Mouse (Mus musculus): ENCODE measurements at regions not wholly inside any gene's neighbourhood (a gene's known extent, or its start where the extent isn't known, plus 50 kb on each side); places are given as distances from the start of the nearest gene placed in this dataset.

DNA sequence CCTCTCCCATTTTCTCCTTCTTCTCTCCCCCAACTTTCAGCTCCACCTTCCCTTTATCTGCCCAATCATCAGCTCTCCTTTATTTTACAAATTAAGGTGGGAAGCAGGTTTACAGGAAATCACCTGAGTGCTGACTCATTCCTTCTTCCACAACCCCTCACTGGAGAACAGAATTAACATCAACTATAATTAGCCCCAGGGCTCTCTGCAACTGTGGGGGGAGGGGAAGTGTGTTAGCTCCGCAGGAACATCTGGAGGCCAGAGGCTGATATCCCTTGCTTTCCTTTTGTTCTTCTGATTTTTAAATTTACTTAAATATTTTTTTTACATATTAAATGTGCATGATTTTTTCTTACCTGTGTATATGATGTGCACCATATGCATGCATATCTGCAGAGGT is 459.4 kb upstream of the 3110018I06Rik start:
- Histone ChIP-seq H3K27ac (ENCODE audit: insufficient read depth, low read depth, low read length, poor library complexity, severe bottlenecking) (peak overlapping the region; percentile 67; the same call in 1 of the 2 replicates), H3K9me3 (ENCODE audit: control insufficient read depth, insufficient read depth, low read depth, low read length) (no peaks in the 10 kb centered on the region), H3K9ac (ENCODE audit: insufficient read depth, low read depth, low read length, poor library complexity, severe bottlenecking) (no peak overlapping the region), H3K4me1 (ENCODE audit: control insufficient read depth in 2 of 2, insufficient read depth in 2 of 2, low read length in 2 of 2, poor library complexity in 1 of 2) (peaks cover 2 to 8% of the 10 kb centered on the region in 2 experiments; a peak in 2 of 4 replicates), H3K4me3 (ENCODE audit: insufficient read depth in 1 of 2, low read depth in 1 of 2, low read length in 2 of 2, poor library complexity in 1 of 2, severe bottlenecking in 1 of 2) (no peak overlapping the region), H3K36me3 (ENCODE audit: control insufficient read depth, insufficient read depth, low read length, poor library complexity, severe bottlenecking) (no peaks in the 10 kb centered on the region)
- DNase-seq (ENCODE audit: low read depth, low spot score), result peak; percentile 38
- in situ Hi-C loops (cut with MboI; ENCODE audit: low sequenced_read_pairs in 2 of 2, unreplicated experiment in 2 of 2), result no loop called here
- TF ChIP-seq MAFK (IDR thresholded peaks at IDR 0.05; ENCODE audit: insufficient read depth, low read depth, low read length) (peak; percentile 81), ZNF384 (IDR thresholded peaks at IDR 0.05; ENCODE audit: low read depth, low read length) (no peak)

DNA sequence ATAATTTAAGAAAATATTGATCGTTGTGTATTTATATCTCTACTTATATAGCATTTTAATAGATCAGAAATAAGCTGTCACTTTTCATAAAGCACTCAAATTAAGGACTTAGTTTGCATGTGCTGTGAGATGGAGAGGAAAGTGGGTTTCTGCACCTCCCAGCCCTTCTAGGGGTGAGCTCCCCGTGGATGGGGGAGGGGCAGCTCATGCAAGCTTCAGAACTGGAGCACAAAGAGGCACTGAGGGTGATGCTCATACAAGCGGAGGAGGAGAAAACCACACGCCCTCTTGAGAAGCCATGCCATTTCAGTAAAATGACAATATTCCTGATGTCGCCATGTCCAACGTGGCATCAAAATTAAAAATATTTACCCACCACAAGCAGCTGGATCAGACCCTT is 452.1 kb upstream of the 3110018I06Rik start:
- no peak overlapping the region for H3K9ac ChIP-seq (ENCODE audit: insufficient read depth, low read depth, low read length, poor library complexity, severe bottlenecking)
- no peaks in the 10 kb centered on the region for H3K9me3 ChIP-seq (ENCODE audit: control insufficient read depth, insufficient read depth, low read depth, low read length)
- no peak overlapping the region for H3K4me3 ChIP-seq (ENCODE audit: insufficient read depth in 1 of 2, low read depth in 1 of 2, low read length in 2 of 2, poor library complexity in 1 of 2, severe bottlenecking in 1 of 2)
- DNase-seq (ENCODE audit: low read depth, low spot score), result no peak
- H3K27ac ChIP-seq (ENCODE audit: insufficient read depth, low read depth, low read length, poor library complexity, severe bottlenecking), result no peak overlapping the region
- no peaks in the 10 kb centered on the region for H3K36me3 ChIP-seq (ENCODE audit: control insufficient read depth, insufficient read depth, low read length, poor library complexity, severe bottlenecking)
- TF ChIP-seq HCFC1 (IDR thresholded peaks at IDR 0.05; ENCODE audit: borderline replicate concordance, insufficient read depth, low read length), result no peak
- TF ChIP-seq ZNF384 (IDR thresholded peaks at IDR 0.05; ENCODE audit: low read depth, low read length), result no peak
- no peak for TF ChIP-seq MAFK (IDR thresholded peaks at IDR 0.05; ENCODE audit: insufficient read depth, low read depth, low read length)
- no peak for TF ChIP-seq ZC3H11A (IDR thresholded peaks at IDR 0.05; ENCODE audit: borderline replicate concordance, low read depth, low read length)
- H3K4me1 ChIP-seq (ENCODE audit: control insufficient read depth in 2 of 2, insufficient read depth in 2 of 2, low read length in 2 of 2, poor library complexity in 1 of 2), result no peaks in the 10 kb centered on the region
- in situ Hi-C loops (cut with MboI; ENCODE audit: low sequenced_read_pairs in 2 of 2, unreplicated experiment in 2 of 2), result no loop called here

DNA sequence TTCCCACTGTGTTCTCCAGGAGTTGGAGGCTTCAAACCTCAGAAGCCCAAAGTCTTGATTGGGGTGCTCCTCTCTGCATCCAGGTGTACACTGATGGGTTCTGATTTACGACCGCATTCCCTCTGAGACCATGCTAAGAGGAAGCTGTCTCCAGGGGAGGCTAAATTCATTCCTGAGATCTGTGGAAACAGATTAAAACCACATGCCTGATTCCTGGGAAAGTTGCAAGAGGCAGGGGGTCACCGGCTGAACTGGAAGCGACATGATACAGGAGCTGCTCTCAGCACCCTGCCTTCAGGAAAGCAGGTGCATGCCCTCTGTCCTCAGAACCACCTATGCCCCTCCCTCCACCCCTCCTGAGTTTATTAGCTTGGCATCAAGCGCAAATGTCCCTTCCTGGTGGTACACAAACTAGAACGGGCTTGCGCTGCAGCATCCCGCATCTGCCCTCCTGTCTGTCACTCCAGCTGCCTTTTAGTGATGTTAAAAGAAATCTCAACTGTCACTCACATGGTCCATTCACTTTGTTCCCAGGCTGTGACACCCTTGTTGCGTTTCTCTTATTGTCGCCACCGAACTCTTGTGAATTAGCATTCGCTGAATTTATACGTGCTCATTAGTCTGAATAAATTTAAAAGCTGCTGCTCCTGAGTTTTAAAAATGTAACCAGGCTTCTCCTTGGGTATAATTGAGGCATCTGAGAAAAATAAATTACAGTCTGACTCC is 446.3 kb upstream of the 3110018I06Rik start:
- H3K4me3 ChIP-seq (ENCODE audit: insufficient read depth in 1 of 2, low read depth in 1 of 2, low read length in 2 of 2, poor library complexity in 1 of 2, severe bottlenecking in 1 of 2), result no peak overlapping the region
- no peaks in the 10 kb centered on the region for H3K36me3 ChIP-seq (ENCODE audit: control insufficient read depth, insufficient read depth, low read length, poor library complexity, severe bottlenecking)
- in situ Hi-C loops (cut with MboI; ENCODE audit: low sequenced_read_pairs in 2 of 2, unreplicated experiment in 2 of 2), result no loop called here
- no peak for TF ChIP-seq MAFK (IDR thresholded peaks at IDR 0.05; ENCODE audit: insufficient read depth, low read depth, low read length)
- TF ChIP-seq HCFC1 (IDR thresholded peaks at IDR 0.05; ENCODE audit: borderline replicate concordance, insufficient read depth, low read length), result no peak
- TF ChIP-seq ZNF384 (IDR thresholded peaks at IDR 0.05; ENCODE audit: low read depth, low read length), result no peak
- no peak for TF ChIP-seq CHD2 (IDR thresholded peaks at IDR 0.05; ENCODE audit: low read depth, low read length)
- no peak for TF ChIP-seq ZC3H11A (IDR thresholded peaks at IDR 0.05; ENCODE audit: borderline replicate concordance, low read depth, low read length)
- H3K4me1 ChIP-seq (ENCODE audit: control insufficient read depth in 2 of 2, insufficient read depth in 2 of 2, low read length in 2 of 2, poor library complexity in 1 of 2), result no peaks in the 10 kb centered on the region
- no peaks in the 10 kb centered on the region for H3K9me3 ChIP-seq (ENCODE audit: control insufficient read depth, insufficient read depth, low read depth, low read length)
- H3K27ac ChIP-seq (ENCODE audit: insufficient read depth, low read depth, low read length, poor library complexity, severe bottlenecking), result no peak overlapping the region
- no peak overlapping the region for H3K9ac ChIP-seq (ENCODE audit: insufficient read depth, low read depth, low read length, poor library complexity, severe bottlenecking)
- DNase-seq (ENCODE audit: low read depth, low spot score), result no peak

DNA sequence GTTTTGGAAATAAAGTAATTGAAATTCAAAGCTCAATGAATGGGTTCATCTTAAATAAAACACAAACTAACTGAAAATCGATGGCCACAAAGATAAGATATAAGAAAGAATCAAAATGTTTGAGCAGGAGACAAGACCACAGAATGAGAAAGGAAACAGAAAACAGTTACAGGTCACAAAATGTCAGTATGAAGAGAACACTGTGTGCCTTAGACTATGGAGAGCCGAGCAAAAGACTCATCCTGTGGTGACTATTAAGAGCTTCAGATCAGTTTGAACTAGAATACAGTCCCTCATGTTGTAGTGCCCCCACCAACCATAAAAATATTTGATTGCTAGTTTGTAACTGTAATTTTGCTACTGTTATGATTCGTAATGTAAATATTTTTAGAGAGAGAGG is 441.9 kb upstream of the 3110018I06Rik start:
- no peak overlapping the region for H3K9ac ChIP-seq (ENCODE audit: insufficient read depth, low read depth, low read length, poor library complexity, severe bottlenecking)
- no peak for DNase-seq (ENCODE audit: low read depth, low spot score)
- no peak overlapping the region for H3K27ac ChIP-seq (ENCODE audit: insufficient read depth, low read depth, low read length, poor library complexity, severe bottlenecking)
- in situ Hi-C loops (cut with MboI; ENCODE audit: low sequenced_read_pairs in 2 of 2, unreplicated experiment in 2 of 2), result no loop called here
- no peak overlapping the region for H3K4me3 ChIP-seq (ENCODE audit: insufficient read depth in 1 of 2, low read depth in 1 of 2, low read length in 2 of 2, poor library complexity in 1 of 2, severe bottlenecking in 1 of 2)
- no peaks in the 10 kb centered on the region for H3K4me1 ChIP-seq (ENCODE audit: control insufficient read depth in 2 of 2, insufficient read depth in 2 of 2, low read length in 2 of 2, poor library complexity in 1 of 2)
- H3K36me3 ChIP-seq (ENCODE audit: control insufficient read depth, insufficient read depth, low read length, poor library complexity, severe bottlenecking), result no peaks in the 10 kb centered on the region
- no peaks in the 10 kb centered on the region for H3K9me3 ChIP-seq (ENCODE audit: control insufficient read depth, insufficient read depth, low read depth, low read length)
- TF ChIP-seq CHD2 (IDR thresholded peaks at IDR 0.05; ENCODE audit: low read depth, low read length) (no peak), MAFK (IDR thresholded peaks at IDR 0.05; ENCODE audit: insufficient read depth, low read depth, low read length) (no peak)

DNA sequence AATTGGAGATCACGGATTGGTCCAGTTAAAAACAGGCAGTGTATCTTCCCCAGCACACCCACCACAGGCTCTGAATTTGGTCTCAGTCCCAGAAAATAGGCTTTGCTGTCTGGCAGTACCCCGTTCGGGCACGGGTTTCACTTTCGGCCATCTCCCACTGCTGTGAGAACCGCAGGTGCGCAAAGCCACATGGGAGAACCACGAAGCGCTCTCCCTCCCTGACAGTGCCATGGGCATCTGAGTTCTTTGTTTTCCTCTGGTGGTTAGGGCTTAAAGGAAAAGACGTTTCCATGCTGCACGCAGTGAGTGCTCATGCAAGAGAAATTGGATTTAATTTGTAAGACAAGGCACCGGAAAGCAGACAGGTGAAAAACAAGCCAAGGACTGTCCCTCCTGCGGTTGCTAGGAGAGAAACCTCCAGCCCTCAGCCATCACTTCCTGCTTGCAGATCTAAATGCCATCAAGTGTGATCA is 441.3 kb upstream of the 3110018I06Rik start:
- Histone ChIP-seq H3K9ac (ENCODE audit: insufficient read depth, low read depth, low read length, poor library complexity, severe bottlenecking) (no peak overlapping the region), H3K9me3 (ENCODE audit: control insufficient read depth, insufficient read depth, low read depth, low read length) (no peaks in the 10 kb centered on the region), H3K27ac (ENCODE audit: insufficient read depth, low read depth, low read length, poor library complexity, severe bottlenecking) (no peak overlapping the region), H3K4me1 (ENCODE audit: control insufficient read depth in 2 of 2, insufficient read depth in 2 of 2, low read length in 2 of 2, poor library complexity in 1 of 2) (no peaks in the 10 kb centered on the region), H3K36me3 (ENCODE audit: control insufficient read depth, insufficient read depth, low read length, poor library complexity, severe bottlenecking) (no peaks in the 10 kb centered on the region), H3K4me3 (ENCODE audit: insufficient read depth in 1 of 2, low read depth in 1 of 2, low read length in 2 of 2, poor library complexity in 1 of 2, severe bottlenecking in 1 of 2) (no peak overlapping the region)
- TF ChIP-seq ZC3H11A (IDR thresholded peaks at IDR 0.05; ENCODE audit: borderline replicate concordance, low read depth, low read length) (no peak), MAFK (IDR thresholded peaks at IDR 0.05; ENCODE audit: insufficient read depth, low read depth, low read length) (no peak), ZNF384 (IDR thresholded peaks at IDR 0.05; ENCODE audit: low read depth, low read length) (no peak), CHD2 (IDR thresholded peaks at IDR 0.05; ENCODE audit: low read depth, low read length) (no peak), HCFC1 (IDR thresholded peaks at IDR 0.05; ENCODE audit: borderline replicate concordance, insufficient read depth, low read length) (no peak)
- DNase-seq (ENCODE audit: low read depth, low spot score), result no peak
- in situ Hi-C loops (cut with MboI; ENCODE audit: low sequenced_read_pairs in 2 of 2, unreplicated experiment in 2 of 2), result no loop called here

All from ES-E14 (cell line).